Mouse (Mus musculus) hindbrain, embryonic 10.5 days (tissue): ENCODE measurements around the gene Trpv6. TPM values are rescaled to one million over a fixed set of nuclear protein-coding genes. Genes with fewer than 3 reads are reported as not detected.
A peak's percentile ranks its signal among the peaks of the same experiment; 100 is the strongest.

Experiments used
- DNase-seq: peaks from one replicate; pipeline ENCODE4 v3.0.0-alpha.2; 2017; ENCODE audit warnings: low spot score
- H3K27ac ChIP-seq: fragments of 300-500 bp; sonication (generic); 2 replicates; pipeline ENCODE4 v1.5.1; 2016; ENCODE audit warnings: mild to moderate bottlenecking, moderate library complexity
- H3K27me3 ChIP-seq: fragments of 300-500 bp; sonication (generic); 2 replicates; pipeline ENCODE4 v1.6.1; 2016; ENCODE audit warnings: mild to moderate bottlenecking; ENCODE audit not compliant: poor library complexity, insufficient read depth, severe bottlenecking
- H3K36me3 ChIP-seq: fragments of 300-500 bp; sonication (generic); 2 replicates; pipeline ENCODE4 v1.6.1; 2016; ENCODE audit warnings: mild to moderate bottlenecking, moderate library complexity
- H3K4me1 ChIP-seq: fragments of 300-500 bp; sonication (generic); replicated peaks from 2 replicates; pipeline ENCODE4 v1.6.1; 2016; ENCODE audit warnings: mild to moderate bottlenecking
- H3K4me3 ChIP-seq: fragments of 300-500 bp; sonication (generic); 2 replicates; pipeline ENCODE4 v1.5.1; 2016; ENCODE audit warnings: mild to moderate bottlenecking, moderate library complexity
- H3K9me3 ChIP-seq: fragments of 300-500 bp; sonication (generic); 2 replicates; pipeline ENCODE4 v1.6.1; 2016; ENCODE audit warnings: mild to moderate bottlenecking, moderate library complexity
- WGBS: fragments of 180-500 bp; shearing (Covaris S2); methylation state at CpG from one replicate; pipeline ENCODE4 v1.1.7; 2016; 5-methylcytosine and 5-hydroxymethylcytosine counted together
- polyA plus RNA-seq: library from polyadenylated mRNA; unstranded; fragments of >200 nt; fragmentation: Nextera tagmentation; extraction: Ambion mirVana; gene quantifications from 2 replicates; pipeline ENCODE4 v1.2.1, GENCODE M21; 2016

Trpv6 gene
- polyA plus RNA-seq, 1 experiment from 2014 or later = 0.25 TPM

GRCm38 (mm10) chr6:41606214-41606613, 30.0 kb downstream of the Trpv6 start:
- Histone ChIP-seq H3K27ac (peak overlapping the region; percentile 95), H3K4me1 (peaks cover 12% of the 10 kb centered on the region), H3K36me3 (no peaks in the 10 kb centered on the region), H3K4me3 (peak overlapping the region; percentile 73), H3K27me3 (peaks cover 9% of the 10 kb centered on the region), H3K9me3 (no peaks in the 10 kb centered on the region)
- no peak for DNase-seq
- 2% methylated on average over 4 of the region's 4 CpGs for WGBS

- peaks cover 12% of the 10 kb centered on the region for H3K4me1 ChIP-seq
- peak overlapping the region; percentile 95 for H3K27ac ChIP-seq
- no peaks in the 10 kb centered on the region for H3K9me3 ChIP-seq
- no peak for DNase-seq
- H3K4me3 ChIP-seq = peak overlapping the region; percentile 73
- 0% methylated on average over 7 of the region's 7 CpGs for WGBS
- peaks cover 9% of the 10 kb centered on the region for H3K27me3 ChIP-seq
- H3K36me3 ChIP-seq = no peaks in the 10 kb centered on the region
Measured at GRCm38 (mm10) chr6:41605794-41606104, 30.5 kb downstream of the Trpv6 start.

- Histone ChIP-seq H3K27me3 (peaks cover 9% of the 10 kb centered on the region), H3K36me3 (no peaks in the 10 kb centered on the region), H3K9me3 (no peaks in the 10 kb centered on the region), H3K4me1 (peaks cover 12% of the 10 kb centered on the region), H3K27ac (peak within 1 kb of the TSS; percentile 95), H3K4me3 (peak within 1 kb of the TSS; percentile 73)
- WGBS = under 1% methylated on average over 68 of the region's 68 CpGs
- peak; percentile 88 for DNase-seq
Measured at GRCm38 (mm10) chr6:41605061-41605793, 31.0 kb downstream of the Trpv6 start, which contains the start of gene Ephb6. TSS of gene Ephb6 (plus strand) at chr6:41605482.

- DNase-seq = peak; percentile 76
- Histone ChIP-seq H3K36me3 (no peaks in the 10 kb centered on the region), H3K27me3 (peaks cover 9% of the 10 kb centered on the region), H3K27ac (peak overlapping the region; percentile 95), H3K4me3 (peak overlapping the region; percentile 73), H3K9me3 (no peaks in the 10 kb centered on the region), H3K4me1 (peaks cover 12% of the 10 kb centered on the region)
- WGBS = under 1% methylated on average over 23 of the region's 23 CpGs
Measured at GRCm38 (mm10) chr6:41604401-41605050, 31.7 kb downstream of the Trpv6 start.

- H3K4me3 ChIP-seq = no peak overlapping the region
- DNase-seq = no peak
- H3K4me1 ChIP-seq = no peaks in the 10 kb centered on the region
- no peaks in the 10 kb centered on the region for H3K27me3 ChIP-seq
- 81% methylated on average over 1 of the region's 1 CpGs for WGBS
- no peaks in the 10 kb centered on the region for H3K9me3 ChIP-seq
- H3K27ac ChIP-seq = no peak overlapping the region
- no peaks in the 10 kb centered on the region for H3K36me3 ChIP-seq
Measured at GRCm38 (mm10) chr6:41582189-41582588, 54.0 kb downstream of the Trpv6 start.

- Histone ChIP-seq H3K4me3 (no peak overlapping the region), H3K27ac (no peak overlapping the region), H3K36me3 (no peaks in the 10 kb centered on the region), H3K9me3 (no peaks in the 10 kb centered on the region), H3K4me1 (no peaks in the 10 kb centered on the region), H3K27me3 (no peaks in the 10 kb centered on the region)
- DNase-seq = no peak
- WGBS = 68% methylated on average over 7 of the region's 7 CpGs
Measured at GRCm38 (mm10) chr6:41581295-41581694, 54.9 kb downstream of the Trpv6 start.

- 64% methylated on average over 5 of the region's 5 CpGs for WGBS
- no peaks in the 10 kb centered on the region for H3K9me3 ChIP-seq
- no peak overlapping the region for H3K4me3 ChIP-seq
- H3K27ac ChIP-seq = no peak overlapping the region
- no peak for DNase-seq
- H3K36me3 ChIP-seq = no peaks in the 10 kb centered on the region
- H3K4me1 ChIP-seq = no peaks in the 10 kb centered on the region
- no peaks in the 10 kb centered on the region for H3K27me3 ChIP-seq
Measured at GRCm38 (mm10) chr6:41577297-41577696, 58.9 kb downstream of the Trpv6 start.

- 66% methylated on average over 5 of the region's 5 CpGs for WGBS
- no peak for DNase-seq
Measured at GRCm38 (mm10) chr6:41576526-41577097, 59.6 kb downstream of the Trpv6 start.

More at GRCm38 (mm10) chr6:41576526-41577097, 59.6 kb downstream of the Trpv6 start:
- no peak overlapping the region for H3K4me3 ChIP-seq
- no peak overlapping the region for H3K27ac ChIP-seq
- no peaks in the 10 kb centered on the region for H3K9me3 ChIP-seq
- no peaks in the 10 kb centered on the region for H3K4me1 ChIP-seq
- H3K27me3 ChIP-seq = no peaks in the 10 kb centered on the region
- H3K36me3 ChIP-seq = no peaks in the 10 kb centered on the region

Other genes starting within 250 kb of the Trpv6 start
- not detected in 2 replicates for gene Gm5771, start 244.0 kb downstream of the Trpv6 start, polyA plus RNA-seq
- gene Gm10334, start 190.3 kb downstream of the Trpv6 start, polyA plus RNA-seq = not detected in 2 replicates
- gene Prss1, start 177.5 kb downstream of the Trpv6 start, polyA plus RNA-seq = not detected in 2 replicates
- not detected in 2 replicates for gene Prss2, start 114.6 kb downstream of the Trpv6 start, polyA plus RNA-seq
- 13.4 and 13.9 TPM in 2 replicates for gene Ephb6, start 30.9 kb downstream of the Trpv6 start, polyA plus RNA-seq
- not detected in 2 replicates for gene Trpv5, start 44.4 kb upstream of the Trpv6 start, polyA plus RNA-seq
- gene Llcfc1, start 48.0 kb upstream of the Trpv6 start, polyA plus RNA-seq = not detected in 2 replicates
- 7.2 and 9.8 TPM in 2 replicates for gene Kel, start 67.9 kb upstream of the Trpv6 start, polyA plus RNA-seq
- not detected in 2 replicates for gene Olfr459, start 138.8 kb upstream of the Trpv6 start, polyA plus RNA-seq
- not detected in 2 replicates for gene Pip, start 211.1 kb upstream of the Trpv6 start, polyA plus RNA-seq
- gene Sval2, start 216.6 kb upstream of the Trpv6 start, polyA plus RNA-seq = not detected in 2 replicates